Mouse (Mus musculus) natural killer cell, adult 2 months (primary cell): Measurements from ENCODE around the gene Tmem273.

ENCODE experiments used
- DNase-seq, 2 experiments: peaks; one replicate each; pipeline ENCODE4 v3.0.0; 2022; ENCODE audit warnings: low spot score in 2 of 2

Tmem273 gene

DNA sequence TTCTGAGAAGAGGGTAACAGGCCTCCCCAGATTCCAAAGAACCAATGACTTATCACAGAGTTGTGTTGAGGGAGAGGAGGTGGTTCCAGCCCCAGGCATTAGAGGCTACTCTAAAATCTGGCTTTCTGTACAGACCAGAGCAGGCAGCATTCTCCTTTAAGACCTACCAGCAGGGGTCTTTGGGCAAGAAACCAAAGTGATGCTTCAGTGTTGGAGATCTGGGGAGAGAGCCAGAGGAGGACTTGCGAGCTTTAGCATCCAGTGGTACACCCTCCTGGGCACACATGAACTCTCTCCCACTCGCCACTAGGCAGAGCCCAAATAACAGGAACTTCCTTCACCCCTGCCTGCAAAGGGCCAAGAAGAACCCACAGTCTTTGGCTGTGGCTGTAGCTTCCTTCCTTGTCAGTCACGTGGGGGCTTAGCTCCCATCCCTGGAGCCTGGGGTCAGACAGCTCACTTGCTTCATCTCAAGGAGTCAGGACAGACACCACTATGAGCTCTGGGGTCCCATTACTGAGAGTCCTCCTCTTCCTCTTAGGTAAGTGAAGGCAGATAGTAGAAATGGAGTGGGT, at the start of gene Tmem273:
TSS of gene Tmem273 (plus strand) at position 408 of the 575 bp plus-strand sequence.
- DNase-seq = no peak

DNA sequence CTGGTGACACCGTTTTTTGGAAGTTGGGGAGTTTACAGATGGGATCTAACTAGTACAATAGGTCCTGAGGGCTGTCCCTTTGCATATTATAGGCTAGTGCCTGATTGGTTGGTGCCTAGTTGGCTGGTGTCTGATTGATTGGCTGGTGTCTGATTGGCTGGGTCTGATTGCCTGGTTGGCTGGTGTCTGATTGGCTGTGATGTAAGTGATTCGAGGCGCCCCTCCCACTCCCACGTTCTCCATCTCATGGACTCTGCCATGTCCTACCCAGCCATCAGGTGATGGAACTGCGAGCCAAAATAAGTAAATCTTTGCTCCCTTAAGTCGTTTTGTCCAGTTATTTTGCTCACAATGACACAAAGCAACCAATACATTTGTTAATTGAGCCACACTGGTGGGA, 49.2 kb upstream of the Tmem273 start:
- no peak for DNase-seq

DNA sequence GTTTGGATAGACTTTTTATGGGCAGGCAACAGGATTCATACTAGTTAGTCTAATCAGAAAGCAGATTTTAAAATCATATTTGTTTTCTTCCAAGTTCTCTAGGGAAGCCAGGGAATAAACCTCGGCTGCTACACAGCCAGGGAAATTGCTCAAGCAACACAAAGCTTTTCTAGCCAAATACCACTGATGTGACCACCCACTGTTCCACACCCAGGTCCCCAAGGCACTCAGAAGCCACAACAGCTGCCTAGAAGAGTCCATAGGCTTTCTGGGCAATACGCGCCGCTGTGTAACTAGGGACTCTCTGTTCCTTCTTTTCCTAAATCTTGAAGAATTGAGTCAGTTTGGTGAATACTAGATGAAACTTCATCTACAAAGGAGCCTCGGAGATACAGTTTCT, 47.2 kb upstream of the Tmem273 start:
- no peak for DNase-seq

DNA sequence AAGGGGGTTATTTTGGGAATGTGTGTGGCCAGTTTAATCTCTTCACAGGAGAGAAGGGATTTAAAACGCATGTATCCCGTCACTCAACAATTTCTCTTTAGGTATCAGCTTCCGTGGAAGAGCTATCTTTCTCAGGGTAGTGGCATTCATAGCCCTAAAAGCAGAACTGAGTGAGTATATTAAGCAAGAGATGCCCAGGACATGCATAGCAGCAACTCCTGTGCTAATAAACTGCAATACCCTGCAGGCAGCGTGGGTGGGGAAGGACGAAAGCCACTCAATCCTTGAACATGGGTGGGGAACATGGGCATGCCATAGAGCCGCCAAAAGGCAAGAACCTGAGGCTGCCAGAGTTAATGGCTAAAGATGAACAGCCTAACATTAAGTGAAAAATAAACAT, 37.2 kb upstream of the Tmem273 start:
- DNase-seq = no peak

DNA sequence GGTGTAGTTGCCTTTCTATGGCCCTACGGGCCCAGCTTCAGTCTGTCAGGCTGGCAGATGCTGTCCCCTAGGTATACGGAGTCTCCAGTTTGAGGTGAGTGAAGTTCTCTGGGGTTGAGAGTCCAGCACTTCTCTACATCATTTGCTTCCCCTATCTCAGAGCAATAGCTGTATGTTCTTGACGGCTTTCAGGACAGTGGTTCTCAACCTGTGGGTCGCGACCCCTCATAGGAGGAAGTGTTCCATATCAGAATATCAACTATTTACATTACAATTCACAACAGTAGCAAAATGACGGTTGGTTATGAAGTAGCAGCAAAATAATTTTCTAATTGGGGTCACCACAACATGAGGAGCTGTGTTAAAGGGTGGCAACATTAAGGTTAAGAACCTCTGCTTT, 35.0 kb upstream of the Tmem273 start:
- no peak for DNase-seq

DNA sequence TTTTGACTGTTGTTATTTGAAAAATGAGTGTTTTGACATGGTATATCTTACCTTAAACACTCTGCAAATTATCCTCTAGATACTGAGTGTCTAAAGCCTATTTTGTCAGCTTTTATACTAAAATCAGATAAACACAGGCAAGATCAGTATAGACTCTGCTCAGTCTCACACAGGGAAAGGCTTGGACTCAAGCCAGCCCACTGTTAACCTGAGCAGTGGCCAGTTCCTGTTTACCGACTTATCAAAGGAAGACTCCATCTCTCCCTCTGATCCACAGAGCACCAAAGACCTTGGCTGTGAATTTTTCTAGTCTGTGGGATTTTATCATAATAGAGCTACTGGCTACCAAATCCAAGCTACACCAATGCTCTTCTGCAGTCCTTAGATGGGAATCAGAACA, 31.5 kb upstream of the Tmem273 start:
- no peak for DNase-seq

DNA sequence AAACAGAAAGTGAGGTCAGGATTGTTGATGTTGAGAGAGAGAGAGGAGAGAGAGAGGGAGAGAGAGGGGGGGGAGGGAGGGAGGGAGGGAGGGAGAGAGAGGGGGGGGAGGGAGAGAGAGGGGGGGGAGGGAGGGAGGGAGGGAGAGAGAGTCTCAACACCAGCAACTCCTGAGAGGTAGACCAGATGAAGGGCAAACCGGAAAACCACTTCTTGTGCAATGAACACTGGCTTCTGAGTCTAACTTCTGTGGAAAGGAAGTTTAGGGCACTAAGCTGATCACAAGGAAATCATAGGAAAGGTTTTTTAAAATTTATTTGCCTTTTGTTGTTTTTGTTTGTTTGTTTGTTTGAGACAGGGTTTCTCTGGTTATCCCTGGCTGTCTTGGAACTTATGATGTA, 23.6 kb upstream of the Tmem273 start:
- no peak for DNase-seq

DNA sequence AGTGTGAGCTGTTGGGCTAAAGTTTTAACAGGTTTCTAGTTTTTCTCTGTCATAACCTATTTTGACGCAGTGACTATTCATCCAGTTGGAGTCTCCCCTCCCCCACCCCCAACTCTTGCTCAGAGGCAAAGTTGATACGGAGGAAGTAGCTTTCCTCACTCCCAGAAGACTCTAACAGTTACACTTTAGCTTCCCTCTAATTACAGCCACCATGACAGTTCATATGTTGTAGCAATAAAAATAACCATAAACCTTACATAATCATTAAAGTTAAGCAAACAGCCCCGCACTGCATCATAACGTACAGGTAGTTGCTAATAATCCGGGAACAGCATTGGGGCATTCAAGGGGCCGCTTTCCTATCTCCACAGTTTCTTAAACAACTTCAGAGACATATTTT, 15.2 kb upstream of the Tmem273 start:
- no peak for DNase-seq

DNA sequence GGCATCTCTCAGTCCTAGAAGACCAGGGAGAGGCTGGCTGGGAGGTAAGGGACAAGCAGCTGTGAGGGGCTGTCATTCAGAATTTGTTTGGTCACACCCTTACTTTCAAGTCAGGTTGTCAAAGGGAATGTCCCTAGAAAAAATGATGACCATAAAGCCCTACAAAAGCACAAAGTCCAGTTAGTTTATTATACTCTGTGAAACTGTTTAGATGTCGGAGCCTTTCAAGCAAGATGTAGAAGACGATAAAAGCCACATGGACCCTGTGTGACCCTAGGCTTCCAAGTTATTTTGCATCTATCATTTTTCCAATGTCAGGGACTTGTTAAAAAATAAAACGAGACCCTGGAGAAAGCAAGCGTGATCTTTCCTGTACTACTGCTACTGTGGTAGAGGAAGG, 13.7 kb upstream of the Tmem273 start:
- no peak for DNase-seq

DNA sequence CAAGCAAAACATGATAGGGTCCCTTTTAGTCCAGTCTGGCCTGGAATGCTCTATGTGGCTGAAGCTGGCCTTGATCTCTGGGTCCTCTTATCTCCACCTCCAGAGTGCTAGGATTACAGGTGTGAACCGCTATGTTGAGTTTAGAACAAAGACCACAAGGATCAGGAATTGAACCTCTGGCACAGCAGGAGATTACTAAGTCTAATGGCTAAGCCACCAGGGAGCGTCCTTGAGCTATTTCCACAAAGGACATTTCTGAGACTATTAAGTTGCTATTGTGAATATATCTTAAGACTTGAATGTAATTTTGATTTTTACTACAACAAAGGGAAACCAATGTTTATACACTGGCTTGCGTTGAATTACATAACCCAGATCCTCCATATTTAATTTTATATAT, 13.0 kb upstream of the Tmem273 start:
- DNase-seq = peak in 1 of 2 experiments; percentile 7

DNA sequence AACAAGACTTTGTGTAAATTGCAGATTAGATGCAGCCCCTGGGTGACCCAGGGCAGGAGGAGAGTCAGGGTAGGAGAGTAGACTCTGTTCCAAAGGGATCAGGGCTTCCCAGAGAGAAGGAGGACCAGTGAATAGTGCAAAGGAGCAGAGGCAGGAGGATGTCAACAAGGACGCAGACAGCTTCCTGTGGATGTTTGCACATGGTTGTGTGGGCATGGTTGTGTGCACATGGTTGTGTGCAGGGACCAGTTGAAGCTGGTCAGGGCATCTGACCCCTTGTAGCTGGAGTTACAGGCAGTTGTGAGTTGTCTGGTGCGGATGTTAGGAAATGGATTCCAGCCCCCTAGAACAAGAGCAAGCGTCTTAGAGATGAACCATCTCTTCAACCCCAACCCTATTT, 12.3 kb upstream of the Tmem273 start:
- no peak for DNase-seq

DNA sequence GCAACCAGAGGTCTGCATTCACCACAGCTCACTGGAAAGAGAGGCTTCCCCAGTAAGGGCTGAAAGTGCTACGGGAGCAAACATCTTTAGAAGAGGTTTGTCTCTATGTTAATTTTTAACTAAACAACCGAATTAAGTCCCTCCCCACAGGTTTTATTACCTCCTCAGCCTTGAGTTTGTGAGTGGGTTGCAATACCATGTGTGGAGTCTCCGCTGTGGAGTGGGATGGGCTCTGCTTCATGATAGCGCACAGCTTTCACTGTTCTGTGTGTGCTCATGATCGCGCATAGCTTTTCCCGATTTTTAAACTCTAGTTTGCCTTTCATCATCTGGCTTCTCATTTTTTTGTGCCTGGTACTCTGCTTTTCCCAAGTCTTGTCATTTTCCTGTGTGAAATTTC, 9.7 kb upstream of the Tmem273 start:
- no peak for DNase-seq

DNA sequence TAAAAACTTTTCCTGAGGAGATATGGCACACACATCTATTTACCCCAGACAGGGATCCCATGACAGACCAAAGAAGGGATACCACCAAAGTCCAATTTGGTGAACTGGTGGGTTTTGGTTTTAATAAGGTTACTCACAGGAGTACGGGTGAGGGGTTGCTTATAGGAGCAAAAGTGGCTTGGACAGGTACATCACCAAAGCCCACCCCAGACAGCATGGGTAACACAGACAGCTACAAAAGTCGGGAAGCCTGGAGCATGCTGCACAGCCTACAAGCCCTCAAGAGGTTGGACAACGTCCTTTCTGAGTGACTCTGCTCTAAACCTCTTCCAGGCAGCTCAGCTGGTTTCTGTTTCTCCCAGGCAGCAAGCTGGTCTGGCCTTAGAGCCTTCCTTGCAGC, 7.4 kb upstream of the Tmem273 start:
- DNase-seq = no peak

DNA sequence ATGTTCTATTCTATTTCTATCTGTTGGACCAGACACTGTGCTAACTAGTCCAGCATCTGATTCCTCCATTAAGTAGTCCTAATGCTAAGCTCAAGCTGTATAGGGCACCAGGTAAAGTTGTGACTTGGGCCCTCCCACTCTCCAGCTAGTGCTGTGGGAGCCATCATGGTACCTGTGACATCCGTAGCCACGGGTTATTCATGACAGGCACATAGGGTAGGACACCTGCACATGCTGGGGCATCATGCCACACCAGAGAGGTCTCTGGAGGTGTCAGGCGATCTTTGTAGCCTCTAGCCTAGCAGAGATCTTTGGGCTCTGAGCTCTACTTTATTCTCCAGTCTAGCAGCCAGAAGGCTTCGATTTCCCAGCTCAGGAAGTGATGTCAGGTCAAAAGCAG, 2.9 kb upstream of the Tmem273 start:
- DNase-seq = no peak

DNA sequence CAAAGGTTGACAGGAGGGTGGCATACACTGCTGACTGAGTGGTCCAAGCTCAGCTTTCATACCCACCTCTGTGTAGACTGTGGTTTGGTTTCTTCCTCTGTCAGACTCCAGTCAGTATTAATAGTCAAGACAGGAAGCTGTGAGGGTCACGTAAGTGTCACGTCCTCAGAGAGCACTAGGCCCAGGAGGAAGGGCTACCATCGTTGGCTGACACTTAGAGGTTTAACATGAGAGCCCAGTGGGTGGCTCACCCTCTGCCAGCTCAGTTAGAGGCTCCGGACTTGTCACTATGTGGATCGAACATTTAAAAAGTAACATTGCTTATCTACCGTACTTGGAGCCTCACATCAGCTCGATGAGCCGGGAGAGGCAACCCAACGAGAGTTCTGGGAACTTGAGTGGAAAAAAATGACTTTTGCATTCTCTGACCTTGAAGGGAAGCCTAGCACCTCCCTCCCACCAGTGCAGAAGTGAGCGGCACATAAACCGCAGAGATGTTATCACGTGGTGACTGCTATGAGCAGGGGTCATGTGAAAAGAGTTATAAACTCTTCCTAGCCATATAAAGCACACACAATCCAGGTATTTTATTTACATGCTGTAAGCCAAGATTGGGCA, 1.5 kb upstream of the Tmem273 start:
- DNase-seq = peak; percentile 44 to 63

DNA sequence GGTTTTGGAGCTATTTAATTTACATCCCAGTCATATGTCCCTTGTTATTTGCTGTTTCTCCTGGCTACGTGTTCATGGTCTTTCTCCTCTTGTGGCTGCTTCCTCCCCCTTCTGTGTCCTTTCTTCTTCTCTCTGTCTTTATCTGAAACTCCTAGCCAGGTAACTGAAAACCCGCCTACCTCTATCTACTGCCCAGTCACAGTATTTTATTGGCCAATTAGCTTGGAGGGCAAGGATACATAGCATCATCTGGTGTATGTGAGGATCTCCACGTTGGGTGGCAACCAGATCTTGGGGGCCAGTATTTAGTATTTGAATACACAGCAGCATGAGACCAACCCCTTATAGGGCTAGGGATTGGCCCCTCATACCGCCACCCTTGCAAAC, 1.0 kb upstream of the Tmem273 start:
- DNase-seq = no peak

DNA sequence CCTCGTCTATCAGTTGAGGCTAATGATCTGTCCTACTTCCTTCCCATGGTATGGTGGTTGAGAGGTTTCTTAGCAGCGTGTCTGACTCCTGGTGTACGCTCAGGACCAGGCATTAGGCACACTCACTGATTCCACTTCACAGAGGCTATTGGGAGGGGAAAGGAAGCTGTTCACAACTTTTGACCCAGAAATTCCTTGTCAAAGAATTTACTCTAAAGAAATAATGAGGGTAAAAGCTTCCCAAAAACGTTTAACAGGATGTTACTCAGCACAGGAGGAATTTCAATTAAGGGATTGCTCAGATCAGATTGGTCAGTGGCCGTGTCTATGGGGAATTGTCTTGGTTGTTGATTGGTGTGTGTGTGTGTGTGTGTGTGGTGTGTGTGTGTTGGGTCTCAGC, 1.9 kb downstream of the Tmem273 start:
- no peak for DNase-seq

DNA sequence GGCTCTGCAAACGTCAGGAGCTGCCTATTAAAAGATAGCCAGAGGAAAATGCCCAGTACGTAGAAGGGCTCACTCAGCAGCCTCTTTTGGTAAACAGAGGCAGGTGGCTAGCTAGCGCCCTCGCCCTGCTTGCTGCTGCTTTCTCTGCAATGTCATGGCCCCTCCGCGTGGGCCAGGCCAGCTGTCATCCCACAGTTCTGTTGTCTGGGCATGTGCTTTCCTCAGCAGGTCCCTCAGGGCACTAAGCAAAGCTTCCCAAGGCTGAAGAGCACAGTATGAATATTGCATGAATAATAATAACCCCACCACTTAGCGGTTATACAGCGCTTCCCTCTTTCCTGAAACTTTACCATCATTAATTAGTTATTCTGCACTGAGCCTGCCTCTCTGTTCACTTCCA, 10.6 kb downstream of the Tmem273 start:
- DNase-seq = no peak

DNA sequence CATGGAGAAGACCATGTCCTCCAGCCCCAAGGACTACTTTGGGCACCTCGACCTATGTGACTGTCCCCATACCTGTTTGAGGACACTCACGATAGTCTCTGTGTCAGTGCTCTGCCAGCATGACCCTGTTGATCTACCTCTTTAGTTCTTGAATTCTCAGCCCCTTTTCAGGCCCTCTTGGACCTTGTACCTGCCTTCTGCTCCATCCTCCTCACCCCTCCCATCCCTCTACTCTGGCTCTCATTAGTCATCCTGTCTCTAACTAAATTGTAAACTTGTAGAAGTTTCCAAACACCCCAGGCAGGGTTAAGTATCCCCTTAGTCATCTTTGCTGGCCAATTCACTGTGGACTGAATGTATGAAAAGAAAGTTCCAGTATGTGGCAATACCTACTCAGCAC, 12.0 kb downstream of the Tmem273 start:
- DNase-seq = no peak

DNA sequence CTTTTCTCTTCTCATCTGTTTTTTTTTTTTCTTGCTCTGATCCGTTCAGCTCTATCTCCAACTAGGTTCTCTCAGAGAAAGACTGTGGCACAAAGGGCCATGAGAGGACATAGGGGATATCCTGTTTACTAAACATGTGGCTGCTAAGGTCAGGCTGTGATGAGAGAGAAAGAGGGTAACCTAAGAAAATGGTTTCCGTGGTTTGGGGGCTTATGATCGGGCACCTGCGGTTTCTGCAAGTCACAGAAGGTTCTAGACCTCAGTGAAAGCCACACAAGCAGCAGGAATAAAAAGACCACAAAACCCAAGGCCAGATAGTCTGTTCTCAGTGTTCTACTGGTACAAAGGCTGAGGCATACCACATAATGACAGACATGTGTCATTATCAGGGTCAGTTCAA, 12.6 kb downstream of the Tmem273 start:
- peak in 1 of 2 experiments; percentile 27 for DNase-seq

DNA sequence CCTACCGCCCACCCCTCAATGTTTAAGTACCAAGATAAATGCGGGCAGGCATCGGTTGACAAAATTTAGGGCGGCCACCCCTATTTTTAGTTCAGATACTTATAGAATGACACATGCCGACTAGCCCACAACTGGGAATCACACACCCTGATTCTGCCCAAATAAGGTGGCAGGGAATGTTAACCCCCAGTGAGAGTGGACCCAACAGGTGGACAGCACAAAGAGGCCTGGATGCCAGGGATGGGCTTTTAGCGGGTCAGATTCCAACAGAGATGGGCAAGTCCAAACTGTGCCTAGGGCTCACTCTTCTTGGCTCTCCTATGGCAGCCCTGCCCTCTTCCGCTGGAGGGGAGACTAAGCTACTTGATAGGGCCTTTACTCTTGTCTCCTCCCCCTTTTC, 14.3 kb downstream of the Tmem273 start:
- DNase-seq = no peak

DNA sequence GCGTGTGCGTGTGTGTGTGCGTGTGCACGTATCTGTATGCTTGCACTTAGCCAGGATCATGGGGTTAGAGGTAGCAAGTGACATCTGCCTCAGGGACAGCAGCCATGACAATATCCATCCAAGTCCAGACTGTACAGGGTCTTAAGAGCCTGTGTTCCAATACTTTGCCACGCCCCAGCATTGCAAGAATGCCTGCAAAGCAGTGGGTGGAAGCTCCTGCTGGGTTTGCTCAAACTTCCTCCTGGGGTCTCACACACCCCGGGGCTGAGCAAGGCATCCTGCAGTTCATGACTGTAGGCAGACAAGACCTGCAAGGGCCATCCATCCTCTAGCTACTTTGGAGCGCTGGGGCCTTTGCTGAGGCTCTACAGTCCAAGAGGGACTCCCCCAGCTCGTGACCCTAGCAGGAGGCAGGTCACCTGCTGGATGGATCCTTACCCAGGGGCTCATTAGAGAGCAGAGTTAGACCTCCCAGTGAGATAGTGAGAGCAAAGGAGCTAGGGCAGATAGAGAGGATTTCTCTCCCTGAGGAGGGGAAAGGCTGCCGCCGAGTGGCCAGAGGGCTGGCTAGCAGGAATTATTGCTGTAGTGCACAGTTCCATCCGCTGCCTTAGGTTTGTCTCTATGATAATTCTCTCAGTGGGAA, 15.4 kb downstream of the Tmem273 start:
- no peak for DNase-seq

DNA sequence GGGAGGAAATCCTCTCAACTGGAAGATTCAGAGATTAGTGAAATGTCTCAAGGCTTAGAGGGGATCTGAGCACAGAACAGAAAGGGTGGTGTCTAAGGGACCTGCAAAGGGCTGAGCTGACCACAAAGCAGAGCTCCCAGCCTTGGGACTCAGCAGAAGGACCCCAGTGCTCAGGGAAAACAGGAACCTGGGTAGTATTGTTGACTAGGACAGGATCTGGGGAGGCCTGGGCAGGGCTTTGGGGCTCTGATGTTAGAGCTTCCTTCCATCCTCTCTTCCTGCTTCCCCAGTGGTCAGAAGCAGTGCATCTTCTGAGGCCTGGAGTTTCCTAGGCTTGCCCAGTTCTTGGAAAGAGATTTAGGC, 15.9 kb downstream of the Tmem273 start:
- DNase-seq = no peak

DNA sequence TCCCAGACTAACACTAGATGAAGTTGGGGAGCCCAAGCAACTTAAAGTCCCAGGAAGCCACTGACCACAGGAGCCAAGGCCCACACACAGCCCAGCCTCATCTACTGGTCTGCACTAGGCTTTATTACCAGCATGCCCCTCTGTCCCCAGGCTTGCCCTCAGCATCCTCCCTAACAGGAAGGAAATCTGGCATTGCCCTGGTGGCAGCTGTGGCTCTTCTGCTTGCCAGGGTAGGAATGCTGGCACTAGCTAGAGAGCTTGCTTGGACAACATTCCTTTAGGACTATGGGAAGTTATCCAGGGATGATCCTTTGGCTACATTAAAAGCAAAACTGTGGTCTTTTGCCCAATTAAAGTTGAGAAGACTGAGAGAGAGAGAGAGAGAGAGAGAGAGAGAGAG, 24.3 kb downstream of the Tmem273 start:
- DNase-seq = no peak
